Mouse (Mus musculus) lung, embryonic 15.5 days (tissue): Measurements from ENCODE around the gene Rtp1. TPM values are rescaled to one million over a fixed set of nuclear protein-coding genes. Genes with fewer than 3 reads are reported as not detected.
A peak's percentile ranks its signal among the peaks of the same experiment; 100 is the strongest.

Experiments
- ATAC-seq: fragments of 200-750 bp; cut with Nextera tagmentation; 2 replicates; pipeline ENCODE4 v1.8.0; 2017; ENCODE audit warnings: moderate number of reproducible peaks, borderline replicate concordance; ENCODE audit not compliant: low FRiP score, low TSS enrichment; ENCODE audit errors: extremely low read depth
- H3K27ac ChIP-seq: fragments of 300-500 bp; sonication (generic); 2 replicates; pipeline ENCODE4 v1.5.1; 2015; ENCODE audit warnings: moderate library complexity, mild to moderate bottlenecking, inconsistent platforms
- H3K27me3 ChIP-seq: fragments of 300-500 bp; sonication (generic); 2 replicates; pipeline ENCODE4 v1.6.1; 2015; ENCODE audit warnings: inconsistent platforms
- H3K36me3 ChIP-seq: fragments of 300-500 bp; sonication (generic); 2 replicates; pipeline ENCODE4 v1.6.1; 2015; ENCODE audit warnings: inconsistent platforms
- H3K4me1 ChIP-seq: fragments of 300-500 bp; sonication (generic); 2 replicates; pipeline ENCODE4 v1.6.1; 2015; ENCODE audit warnings: inconsistent platforms
- H3K4me2 ChIP-seq: fragments of 300-500 bp; sonication (generic); 2 replicates; pipeline ENCODE4 v1.6.1; 2015; ENCODE audit warnings: inconsistent platforms, mild to moderate bottlenecking, moderate library complexity
- H3K4me3 ChIP-seq: fragments of 300-500 bp; sonication (generic); 2 replicates; pipeline ENCODE4 v1.5.1; 2015; ENCODE audit warnings: mild to moderate bottlenecking, inconsistent platforms
- H3K9ac ChIP-seq: fragments of 300-500 bp; sonication (generic); 2 replicates; pipeline ENCODE4 v1.6.1; 2015; ENCODE audit warnings: inconsistent platforms
- H3K9me3 ChIP-seq: fragments of 300-500 bp; sonication (generic); 2 replicates; pipeline ENCODE4 v1.6.1; 2016; ENCODE audit warnings: inconsistent platforms
- WGBS: fragments of 180-500 bp; shearing (Covaris S2); methylation state at CpG from one replicate; pipeline ENCODE4 v1.1.7; 2015; 5-methylcytosine and 5-hydroxymethylcytosine counted together
- polyA plus RNA-seq: library from polyadenylated mRNA; unstranded; fragments of >200 nt; fragmentation: Nextera tagmentation; extraction: Ambion mirVana; gene quantifications from 2 replicates; pipeline ENCODE4 v1.2.1, GENCODE M21; 2015

The Rtp1 gene
- polyA plus RNA-seq: not detected in 2 replicates

- Histone ChIP-seq H3K4me2 (no peak within 1 kb of the TSS), H3K9ac (no peak within 1 kb of the TSS), H3K9me3 (no peaks in the 10 kb centered on the region), H3K4me3 (no peak within 1 kb of the TSS), H3K4me1 (no peaks in the 10 kb centered on the region), H3K27ac (no peak within 1 kb of the TSS), H3K27me3 (no peaks in the 10 kb centered on the region), H3K36me3 (no peaks in the 10 kb centered on the region)
- WGBS: 71% methylated on average over 7 of the region's 7 CpGs
- no peak for ATAC-seq
Measured at GRCm38 (mm10) chr16:23428647-23429319, at the start of gene Rtp1. Gene Rtp1 (plus strand): TSS chr16:23429133.

- peaks cover 7% of the 10 kb centered on the region; the same call in 1 of the 2 replicates for H3K4me1 ChIP-seq
- no peak overlapping the region for H3K27ac ChIP-seq
- no peak for ATAC-seq
- H3K27me3 ChIP-seq: no peaks in the 10 kb centered on the region
- no peaks in the 10 kb centered on the region for H3K9me3 ChIP-seq
- H3K4me3 ChIP-seq: no peak overlapping the region
- H3K36me3 ChIP-seq: no peaks in the 10 kb centered on the region
- H3K9ac ChIP-seq: no peak overlapping the region
- H3K4me2 ChIP-seq: no peak overlapping the region
- 77% methylated on average over 3 of the region's 3 CpGs for WGBS
Measured at GRCm38 (mm10) chr16:23379536-23380230, 49.2 kb upstream of the Rtp1 start.

- Histone ChIP-seq H3K4me3 (no peak overlapping the region), H3K36me3 (no peaks in the 10 kb centered on the region), H3K9me3 (no peaks in the 10 kb centered on the region), H3K27ac (no peak overlapping the region), H3K9ac (no peak overlapping the region), H3K27me3 (no peaks in the 10 kb centered on the region), H3K4me1 (no peaks in the 10 kb centered on the region), H3K4me2 (no peak overlapping the region)
- ATAC-seq: no peak
Measured at GRCm38 (mm10) chr16:23384304-23384703, 44.6 kb upstream of the Rtp1 start.

GRCm38 (mm10) chr16:23397931-23398330 is 31.0 kb upstream of the Rtp1 start:
- no peak overlapping the region for H3K4me2 ChIP-seq
- H3K27me3 ChIP-seq: no peaks in the 10 kb centered on the region
- WGBS: 88% methylated on average over 5 of the region's 5 CpGs
- no peak overlapping the region for H3K4me3 ChIP-seq
- no peak overlapping the region for H3K9ac ChIP-seq
- no peak overlapping the region for H3K27ac ChIP-seq
- no peak for ATAC-seq
- no peaks in the 10 kb centered on the region for H3K36me3 ChIP-seq
- peaks cover 12% of the 10 kb centered on the region; the same call in 1 of the 2 replicates for H3K4me1 ChIP-seq
- no peaks in the 10 kb centered on the region for H3K9me3 ChIP-seq

GRCm38 (mm10) chr16:23401463-23401862 is 27.5 kb upstream of the Rtp1 start:
- Histone ChIP-seq H3K4me3 (no peak overlapping the region), H3K4me2 (no peak overlapping the region), H3K9ac (no peak overlapping the region), H3K9me3 (no peaks in the 10 kb centered on the region), H3K36me3 (no peaks in the 10 kb centered on the region), H3K27ac (no peak overlapping the region), H3K4me1 (peaks cover 13% of the 10 kb centered on the region; the same call in 1 of the 2 replicates), H3K27me3 (no peaks in the 10 kb centered on the region)
- ATAC-seq: peak; percentile 39; the same call in 1 of the 2 replicates
- 18% methylated on average over 4 of the region's 4 CpGs for WGBS

GRCm38 (mm10) chr16:23401959-23402358 is 27.0 kb upstream of the Rtp1 start:
- H3K36me3 ChIP-seq: no peaks in the 10 kb centered on the region
- H3K9me3 ChIP-seq: no peaks in the 10 kb centered on the region
- H3K27ac ChIP-seq: no peak overlapping the region
- 45% methylated on average over 3 of the region's 3 CpGs for WGBS
- H3K9ac ChIP-seq: no peak overlapping the region
- peaks cover 13% of the 10 kb centered on the region; the same call in 1 of the 2 replicates for H3K4me1 ChIP-seq
- H3K4me2 ChIP-seq: no peak overlapping the region
- H3K27me3 ChIP-seq: no peaks in the 10 kb centered on the region
- no peak overlapping the region for H3K4me3 ChIP-seq
- no peak for ATAC-seq

- Histone ChIP-seq H3K27me3 (no peaks in the 10 kb centered on the region), H3K4me2 (no peak overlapping the region), H3K4me3 (no peak overlapping the region), H3K9me3 (no peaks in the 10 kb centered on the region), H3K36me3 (no peaks in the 10 kb centered on the region), H3K9ac (no peak overlapping the region), H3K27ac (no peak overlapping the region), H3K4me1 (peaks cover 13% of the 10 kb centered on the region; the same call in 1 of the 2 replicates)
- 29% methylated on average over 8 of the region's 8 CpGs for WGBS
- no peak for ATAC-seq
Measured at GRCm38 (mm10) chr16:23403008-23403755, 25.8 kb upstream of the Rtp1 start.

GRCm38 (mm10) chr16:23412930-23413329 is 16.0 kb upstream of the Rtp1 start:
- 82% methylated on average over 6 of the region's 6 CpGs for WGBS
- H3K9me3 ChIP-seq: no peaks in the 10 kb centered on the region
- peaks cover 8% of the 10 kb centered on the region; the same call in 1 of the 2 replicates for H3K4me1 ChIP-seq
- no peak for ATAC-seq
- no peak overlapping the region for H3K27ac ChIP-seq
- H3K4me2 ChIP-seq: no peak overlapping the region
- no peak overlapping the region for H3K9ac ChIP-seq
- H3K36me3 ChIP-seq: no peaks in the 10 kb centered on the region
- no peaks in the 10 kb centered on the region for H3K27me3 ChIP-seq
- H3K4me3 ChIP-seq: no peak overlapping the region

GRCm38 (mm10) chr16:23416261-23416656 is 12.7 kb upstream of the Rtp1 start:
- Histone ChIP-seq H3K9ac (no peak overlapping the region), H3K4me1 (peaks cover 8% of the 10 kb centered on the region; the same call in 1 of the 2 replicates), H3K4me2 (peak overlapping the region; percentile 50), H3K36me3 (no peaks in the 10 kb centered on the region), H3K27ac (peak overlapping the region; percentile 16; the same call in 1 of the 2 replicates), H3K27me3 (no peaks in the 10 kb centered on the region), H3K4me3 (peak overlapping the region; percentile 14), H3K9me3 (no peaks in the 10 kb centered on the region)
- 38% methylated on average over 10 of the region's 10 CpGs for WGBS
- peak; percentile 74 for ATAC-seq

- Histone ChIP-seq H3K4me1 (peaks cover 8% of the 10 kb centered on the region; the same call in 1 of the 2 replicates), H3K27ac (peak overlapping the region; percentile 16; the same call in 1 of the 2 replicates), H3K9ac (no peak overlapping the region), H3K9me3 (no peaks in the 10 kb centered on the region), H3K36me3 (no peaks in the 10 kb centered on the region), H3K27me3 (no peaks in the 10 kb centered on the region), H3K4me2 (peak overlapping the region; percentile 50), H3K4me3 (peak overlapping the region; percentile 14)
- WGBS: 24% methylated on average over 9 of the region's 9 CpGs
- ATAC-seq: peak; percentile 80; the same call in 1 of the 2 replicates
Measured at GRCm38 (mm10) chr16:23416657-23417293, 12.2 kb upstream of the Rtp1 start.

- H3K9ac ChIP-seq: no peak overlapping the region
- H3K36me3 ChIP-seq: no peaks in the 10 kb centered on the region
- H3K4me2 ChIP-seq: no peak overlapping the region
- ATAC-seq: no peak
- H3K4me3 ChIP-seq: no peak overlapping the region
- H3K27me3 ChIP-seq: no peaks in the 10 kb centered on the region
- no peak overlapping the region for H3K27ac ChIP-seq
- 74% methylated on average over 13 of the region's 13 CpGs for WGBS
- no peaks in the 10 kb centered on the region for H3K9me3 ChIP-seq
- peaks cover 8% of the 10 kb centered on the region; the same call in 1 of the 2 replicates for H3K4me1 ChIP-seq
Measured at GRCm38 (mm10) chr16:23417456-23418240, 11.3 kb upstream of the Rtp1 start.
